Mouse (Mus musculus): ENCODE data around the gene Ptprd. TPM values are rescaled to one million over a fixed set of nuclear protein-coding genes. Genes with fewer than 3 reads are reported as not detected.

The Ptprd gene
- polyA plus RNA-seq, 1 experiment from 2014 or later, result 96.7 TPM

- no peak overlapping the region for H3K4me3 ChIP-seq
- no peak overlapping the region for H3K4me2 ChIP-seq
- no peak for ATAC-seq (ENCODE audit: low FRiP score)
- H3K9ac ChIP-seq, result no peak overlapping the region
- H3K27me3 ChIP-seq, result no peaks in the 10 kb centered on the region
- no peaks in the 10 kb centered on the region for H3K4me1 ChIP-seq (replicated peaks)
- WGBS, result 86% methylated on average over 1 of the region's 1 CpGs
- H3K36me3 ChIP-seq, result no peaks in the 10 kb centered on the region
- H3K9me3 ChIP-seq, result no peaks in the 10 kb centered on the region
- no peak overlapping the region for H3K27ac ChIP-seq
These were observed 1056.7 kb downstream of the Ptprd start for GRCm38 (mm10) chr4:77155037-77155436.

GRCm38 (mm10) chr4:77124852-77125251 is 1086.9 kb downstream of the Ptprd start:
- Histone ChIP-seq H3K4me3 (no peak overlapping the region), H3K4me2 (no peak overlapping the region), H3K4me1 (replicated peaks) (no peaks in the 10 kb centered on the region), H3K27me3 (no peaks in the 10 kb centered on the region), H3K9me3 (no peaks in the 10 kb centered on the region), H3K27ac (no peak overlapping the region), H3K9ac (no peak overlapping the region), H3K36me3 (no peaks in the 10 kb centered on the region)
- WGBS, result 92% methylated on average over 2 of the region's 2 CpGs
- ATAC-seq (ENCODE audit: low FRiP score), result no peak

GRCm38 (mm10) chr4:77110894-77111293 is 1100.9 kb downstream of the Ptprd start:
- Histone ChIP-seq H3K4me2 (no peak overlapping the region), H3K4me1 (replicated peaks) (no peaks in the 10 kb centered on the region), H3K9me3 (no peaks in the 10 kb centered on the region), H3K9ac (no peak overlapping the region), H3K27me3 (no peaks in the 10 kb centered on the region), H3K4me3 (no peak overlapping the region), H3K36me3 (no peaks in the 10 kb centered on the region), H3K27ac (no peak overlapping the region)
- no peak for ATAC-seq (ENCODE audit: low FRiP score)
- 83% methylated on average over 1 of the region's 1 CpGs for WGBS

- H3K27ac ChIP-seq, result no peak overlapping the region
- H3K9ac ChIP-seq, result no peak overlapping the region
- H3K4me1 ChIP-seq (replicated peaks), result no peaks in the 10 kb centered on the region
- no peaks in the 10 kb centered on the region for H3K9me3 ChIP-seq
- WGBS, result 78% methylated on average over 2 of the region's 2 CpGs
- no peak overlapping the region for H3K4me3 ChIP-seq
- no peak overlapping the region for H3K4me2 ChIP-seq
- no peaks in the 10 kb centered on the region for H3K36me3 ChIP-seq
- no peak for ATAC-seq (ENCODE audit: low FRiP score)
- no peaks in the 10 kb centered on the region for H3K27me3 ChIP-seq
These were observed 1104.5 kb downstream of the Ptprd start for GRCm38 (mm10) chr4:77107291-77107690.

GRCm38 (mm10) chr4:77083165-77083564 is 1128.6 kb downstream of the Ptprd start:
- H3K27ac ChIP-seq, result no peak overlapping the region
- ATAC-seq (ENCODE audit: low FRiP score), result no peak
- H3K9me3 ChIP-seq, result no peaks in the 10 kb centered on the region
- no peaks in the 10 kb centered on the region for H3K36me3 ChIP-seq
- H3K4me3 ChIP-seq, result no peak overlapping the region
- no peak overlapping the region for H3K9ac ChIP-seq
- no peak overlapping the region for H3K4me2 ChIP-seq
- 46% methylated on average over 3 of the region's 3 CpGs for WGBS
- H3K4me1 ChIP-seq (replicated peaks), result no peaks in the 10 kb centered on the region
- H3K27me3 ChIP-seq, result no peaks in the 10 kb centered on the region

GRCm38 (mm10) chr4:77077607-77078006 is 1134.2 kb downstream of the Ptprd start:
- Histone ChIP-seq H3K27ac (no peak overlapping the region), H3K9ac (no peak overlapping the region), H3K4me1 (replicated peaks) (no peaks in the 10 kb centered on the region), H3K27me3 (no peaks in the 10 kb centered on the region), H3K4me2 (no peak overlapping the region), H3K36me3 (no peaks in the 10 kb centered on the region), H3K4me3 (no peak overlapping the region), H3K9me3 (no peaks in the 10 kb centered on the region)
- ATAC-seq (ENCODE audit: low FRiP score), result no peak
- 55% methylated on average over 4 of the region's 4 CpGs for WGBS

- Histone ChIP-seq H3K4me2 (no peak overlapping the region), H3K4me3 (no peak overlapping the region), H3K4me1 (replicated peaks) (no peaks in the 10 kb centered on the region), H3K27ac (peak overlapping the region; percentile 6; the same call in 1 of the 2 replicates), H3K9ac (no peak overlapping the region), H3K9me3 (no peaks in the 10 kb centered on the region), H3K27me3 (no peaks in the 10 kb centered on the region), H3K36me3 (no peaks in the 10 kb centered on the region)
- no peak for ATAC-seq (ENCODE audit: low FRiP score)
- 73% methylated on average over 6 of the region's 6 CpGs for WGBS
These were observed 1161.1 kb downstream of the Ptprd start for GRCm38 (mm10) chr4:77050536-77051207.

- no peaks in the 10 kb centered on the region for H3K36me3 ChIP-seq
These were observed 1207.3 kb downstream of the Ptprd start for GRCm38 (mm10) chr4:77004483-77004882.

GRCm38 (mm10) chr4:76996172-76996571 is 1215.6 kb downstream of the Ptprd start:
- no peaks in the 10 kb centered on the region for H3K36me3 ChIP-seq
- H3K4me3 ChIP-seq, result no peak overlapping the region
- no peaks in the 10 kb centered on the region for H3K4me1 ChIP-seq (replicated peaks)
- H3K9ac ChIP-seq, result no peak overlapping the region
- WGBS, result 94% methylated on average over 4 of the region's 4 CpGs
- no peak for ATAC-seq (ENCODE audit: low FRiP score)
- H3K27me3 ChIP-seq, result no peaks in the 10 kb centered on the region
- H3K27ac ChIP-seq, result no peak overlapping the region
- no peaks in the 10 kb centered on the region for H3K9me3 ChIP-seq
- no peak overlapping the region for H3K4me2 ChIP-seq

More at GRCm38 (mm10) chr4:77004483-77004882, 1207.3 kb downstream of the Ptprd start:
- Histone ChIP-seq H3K4me3 (no peak overlapping the region), H3K9ac (no peak overlapping the region), H3K27ac (no peak overlapping the region), H3K4me1 (replicated peaks) (no peaks in the 10 kb centered on the region), H3K27me3 (no peaks in the 10 kb centered on the region), H3K4me2 (no peak overlapping the region), H3K9me3 (no peaks in the 10 kb centered on the region)
- no peak for ATAC-seq (ENCODE audit: low FRiP score)
- WGBS, result 90% methylated on average over 1 of the region's 1 CpGs

GRCm38 (mm10) chr4:76989961-76990360 is 1221.8 kb downstream of the Ptprd start:
- Histone ChIP-seq H3K4me3 (no peak overlapping the region), H3K27ac (no peak overlapping the region), H3K4me2 (no peak overlapping the region), H3K9ac (no peak overlapping the region), H3K4me1 (replicated peaks) (no peaks in the 10 kb centered on the region), H3K27me3 (no peaks in the 10 kb centered on the region), H3K36me3 (no peaks in the 10 kb centered on the region), H3K9me3 (no peaks in the 10 kb centered on the region)
- no peak for ATAC-seq (ENCODE audit: low FRiP score)
- 95% methylated on average over 1 of the region's 1 CpGs for WGBS

- Histone ChIP-seq H3K36me3 (no peaks in the 10 kb centered on the region), H3K4me3 (no peak overlapping the region), H3K27me3 (no peaks in the 10 kb centered on the region), H3K4me1 (replicated peaks) (no peaks in the 10 kb centered on the region), H3K4me2 (no peak overlapping the region), H3K9ac (no peak overlapping the region), H3K27ac (no peak overlapping the region), H3K9me3 (no peaks in the 10 kb centered on the region)
- ATAC-seq (ENCODE audit: low FRiP score), result no peak
- 81% methylated on average over 3 of the region's 3 CpGs for WGBS
These were observed 1234.5 kb downstream of the Ptprd start for GRCm38 (mm10) chr4:76977056-76977809.

GRCm38 (mm10) chr4:76948251-76948650 is 1263.5 kb downstream of the Ptprd start:
- WGBS, result 53% methylated on average over 3 of the region's 3 CpGs

More at GRCm38 (mm10) chr4:76948251-76948650, 1263.5 kb downstream of the Ptprd start:
- no peak for ATAC-seq (ENCODE audit: low FRiP score)
- no peak overlapping the region for H3K27ac ChIP-seq
- no peaks in the 10 kb centered on the region for H3K4me1 ChIP-seq (replicated peaks)
- no peak overlapping the region for H3K4me2 ChIP-seq
- no peak overlapping the region for H3K4me3 ChIP-seq
- no peaks in the 10 kb centered on the region for H3K9me3 ChIP-seq
- H3K27me3 ChIP-seq, result no peaks in the 10 kb centered on the region
- no peak overlapping the region for H3K9ac ChIP-seq
- H3K36me3 ChIP-seq, result no peaks in the 10 kb centered on the region

All from hindbrain, embryonic 13.5 days (tissue).